In the genomic region with DNA sequence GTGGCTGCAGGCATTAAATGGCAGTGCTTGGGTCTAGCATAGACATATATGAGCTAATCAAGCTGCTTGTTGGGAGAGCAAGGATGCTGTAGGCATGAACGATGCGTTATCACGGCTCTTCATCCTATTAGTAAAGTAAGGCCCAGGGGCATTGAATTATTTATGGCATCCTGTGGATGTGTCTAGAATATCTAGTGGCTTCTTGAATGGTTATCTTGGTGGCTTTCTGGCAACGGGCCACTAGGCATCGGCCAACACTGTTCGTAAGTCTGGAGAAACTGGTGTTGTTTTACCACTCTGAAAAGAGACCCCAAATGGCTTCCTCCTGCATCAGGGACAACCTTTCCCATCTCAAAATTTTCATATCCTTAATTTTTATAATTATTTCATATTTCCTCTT, we compare ENCODE assay signal across 29 mouse cellular contexts. TPM values are rescaled to one million over a fixed set of nuclear protein-coding genes. Genes with fewer than 3 reads are reported as not detected.
DNase-seq lines count a peak whose midpoint lies in the region; ATAC-seq lines count a peak whose summit lies in the region.
"Had no signal": no experiment of that assay in that cellular context is flagged by ENCODE, and none has a peak within 500 bp of the region (broad histone marks: within the 10 kb centered on the region; RNA-seq: fewer than 3 reads in every experiment).

No protein-coding gene starts in this region.

- no peak for ATAC-seq in hindbrain, embryonic 14.5 days (ENCODE audit: low FRiP score)
- no peak for ATAC-seq in hindbrain, embryonic 11.5 days (ENCODE audit: low FRiP score)
- ATAC-seq in midbrain, embryonic 11.5 days (ENCODE audit: low FRiP score), result no peak
- ATAC-seq in midbrain, embryonic 15.5 days (replicated peaks), result 0 out of 2 replicates have a peak, but pooled peaks have one; percentile 38
- ATAC-seq in neural tube, embryonic 14.5 days (ENCODE audit: low read depth), result peak; percentile 42; the same call in 1 of the 2 replicates
- ATAC-seq: activated CD4-positive, CD25-positive, alpha-beta regulatory T cell, adult 4 months; inflammation-experienced regulatory T-cells, adult 6 months had no signal

- H3K27me3 ChIP-seq in hindbrain, embryonic 14.5 days (ENCODE audit: control insufficient read depth, insufficient read depth, low read length), result no peaks in the 10 kb centered on the region
- no peaks in the 10 kb centered on the region for H3K27me3 ChIP-seq in hindbrain, embryonic 11.5 days (ENCODE audit: control insufficient read depth, insufficient read depth, low read length)
- no peaks in the 10 kb centered on the region for H3K27me3 ChIP-seq in midbrain, embryonic 11.5 days (ENCODE audit: control insufficient read depth, insufficient read depth, low read length)
- H3K27me3 ChIP-seq in midbrain, embryonic 10.5 days (ENCODE audit: low read depth, poor library complexity, severe bottlenecking), result no peaks in the 10 kb centered on the region
- H3K27me3 ChIP-seq in midbrain, embryonic 15.5 days (replicated peaks), result no peaks in the 10 kb centered on the region
- no peaks in the 10 kb centered on the region for H3K27me3 ChIP-seq in neural tube, embryonic 14.5 days (ENCODE audit: control insufficient read depth, insufficient read depth, low read length)
- H3K27me3 ChIP-seq: embryonic facial prominence, embryonic 12.5 days; limb, embryonic 13.5 days; lung, embryonic 15.5 days; midbrain, embryonic 12.5 days had no signal

- no peak overlapping the region for H3K4me3 ChIP-seq in hindbrain, embryonic 14.5 days (replicated peaks; ENCODE audit: low read length)
- no peak overlapping the region for H3K4me3 ChIP-seq in hindbrain, embryonic 11.5 days (ENCODE audit: low read depth, low read length)
- H3K4me3 ChIP-seq in midbrain, embryonic 11.5 days (ENCODE audit: low read depth, low read length), result no peak overlapping the region
- H3K4me3 ChIP-seq in midbrain, embryonic 10.5 days, result no peak overlapping the region
- no peak overlapping the region for H3K4me3 ChIP-seq in midbrain, embryonic 15.5 days
- H3K4me3 ChIP-seq in neural tube, embryonic 14.5 days (ENCODE audit: low read depth, low read length), result no peak overlapping the region
- H3K4me3 ChIP-seq: embryonic facial prominence, embryonic 12.5 days; limb, embryonic 13.5 days; lung, embryonic 15.5 days; midbrain, embryonic 12.5 days; myocyte had no signal

- no peak overlapping the region for H3K4me2 ChIP-seq in hindbrain, embryonic 14.5 days (replicated peaks)
- H3K4me2 ChIP-seq in hindbrain, embryonic 11.5 days (replicated peaks; ENCODE audit: low read depth, low read length), result no peak overlapping the region
- no peak overlapping the region for H3K4me2 ChIP-seq in midbrain, embryonic 11.5 days
- no peak overlapping the region for H3K4me2 ChIP-seq in midbrain, embryonic 15.5 days
- no peak overlapping the region for H3K4me2 ChIP-seq in neural tube, embryonic 14.5 days (ENCODE audit: low read depth, low read length)
- H3K4me2 ChIP-seq: embryonic facial prominence, embryonic 12.5 days; heart, embryonic 11.5 days; limb, embryonic 13.5 days; liver, embryonic 11.5 days; lung, embryonic 15.5 days; midbrain, embryonic 12.5 days had no signal

- WGBS in hindbrain, embryonic 14.5 days, result 45% methylated on average over 6 of the region's 6 CpGs
- 85% methylated on average over 6 of the region's 6 CpGs for WGBS in hindbrain, embryonic 11.5 days
- 85% methylated on average over 6 of the region's 6 CpGs for WGBS in midbrain, embryonic 11.5 days
- WGBS in midbrain, embryonic 10.5 days, result 91% methylated on average over 6 of the region's 6 CpGs
- WGBS in midbrain, embryonic 15.5 days, result 45% methylated on average over 6 of the region's 6 CpGs
- WGBS in neural tube, embryonic 14.5 days, result 33% methylated on average over 6 of the region's 6 CpGs

- DNase-seq in hindbrain, embryonic 14.5 days (ENCODE audit: low spot score), result peak; percentile 45
- no peak for DNase-seq in hindbrain, embryonic 11.5 days (ENCODE audit: low spot score)
- DNase-seq in midbrain, embryonic 11.5 days (ENCODE audit: low spot score, missing footprints), result peak; percentile 6
- DNase-seq in midbrain, embryonic 10.5 days (ENCODE audit: low spot score), result no peak
- no peak for DNase-seq in thymus, postnatal 10 days (ENCODE audit: low spot score in 2 of 2)
- no peak for DNase-seq in Muller cell, postnatal 12 days (ENCODE audit: inconsistent ontology term)
- DNase-seq: B cell, adult 2 months; embryo, embryonic 11 days; gastrocnemius, postnatal 25 days; heart, postnatal 36 days; kidney, postnatal 14 days; spleen, adult 18-20 months; thymus, adult 18-20 months had no signal

- no peaks in the 10 kb centered on the region for H3K36me3 ChIP-seq in hindbrain, embryonic 14.5 days (replicated peaks; ENCODE audit: control insufficient read depth, insufficient read depth)
- H3K36me3 ChIP-seq in hindbrain, embryonic 11.5 days (ENCODE audit: control insufficient read depth, insufficient read depth, low read length), result no peaks in the 10 kb centered on the region
- H3K36me3 ChIP-seq in midbrain, embryonic 11.5 days (ENCODE audit: control insufficient read depth, insufficient read depth, low read length), result no peaks in the 10 kb centered on the region
- no peaks in the 10 kb centered on the region for H3K36me3 ChIP-seq in midbrain, embryonic 10.5 days
- no peaks in the 10 kb centered on the region for H3K36me3 ChIP-seq in midbrain, embryonic 15.5 days (replicated peaks)
- H3K36me3 ChIP-seq in neural tube, embryonic 14.5 days (ENCODE audit: control insufficient read depth, insufficient read depth, low read length), result no peaks in the 10 kb centered on the region
- H3K36me3 ChIP-seq: embryonic facial prominence, embryonic 12.5 days; limb, embryonic 13.5 days; lung, embryonic 15.5 days; midbrain, embryonic 12.5 days had no signal

- no peak overlapping the region for H3K9ac ChIP-seq in hindbrain, embryonic 14.5 days
- no peak overlapping the region for H3K9ac ChIP-seq in hindbrain, embryonic 11.5 days (ENCODE audit: low read depth, low read length)
- H3K9ac ChIP-seq in midbrain, embryonic 11.5 days (ENCODE audit: low read length), result no peak overlapping the region
- no peak overlapping the region for H3K9ac ChIP-seq in midbrain, embryonic 15.5 days
- H3K9ac ChIP-seq in neural tube, embryonic 14.5 days (replicated peaks; ENCODE audit: low read depth, low read length), result no peak overlapping the region
- H3K9ac ChIP-seq: embryonic facial prominence, embryonic 12.5 days; limb, embryonic 13.5 days; lung, embryonic 15.5 days; midbrain, embryonic 12.5 days had no signal

- H3K27ac ChIP-seq in hindbrain, embryonic 14.5 days, result 0 out of 2 replicates have a peak overlapping the region, but pooled peaks have one; percentile 3
- no peak overlapping the region for H3K27ac ChIP-seq in hindbrain, embryonic 11.5 days (ENCODE audit: low read depth, low read length)
- no peak overlapping the region for H3K27ac ChIP-seq in midbrain, embryonic 11.5 days (ENCODE audit: low read depth, low read length)
- H3K27ac ChIP-seq in midbrain, embryonic 10.5 days (replicated peaks), result no peak overlapping the region
- no peak overlapping the region for H3K27ac ChIP-seq in midbrain, embryonic 15.5 days
- H3K27ac ChIP-seq in neural tube, embryonic 14.5 days (ENCODE audit: low read depth, low read length), result no peak overlapping the region
- H3K27ac ChIP-seq: embryonic facial prominence, embryonic 12.5 days; limb, embryonic 13.5 days; lung, embryonic 15.5 days; midbrain, embryonic 12.5 days had no signal

- H3K9me3 ChIP-seq in hindbrain, embryonic 14.5 days (ENCODE audit: control insufficient read depth, low read length), result no peaks in the 10 kb centered on the region
- H3K9me3 ChIP-seq in hindbrain, embryonic 11.5 days (ENCODE audit: control insufficient read depth, low read length), result no peaks in the 10 kb centered on the region
- H3K9me3 ChIP-seq in midbrain, embryonic 11.5 days (ENCODE audit: control insufficient read depth, low read length), result no peaks in the 10 kb centered on the region
- no peaks in the 10 kb centered on the region for H3K9me3 ChIP-seq in midbrain, embryonic 10.5 days (replicated peaks)
- no peaks in the 10 kb centered on the region for H3K9me3 ChIP-seq in midbrain, embryonic 15.5 days
- H3K9me3 ChIP-seq in neural tube, embryonic 14.5 days (ENCODE audit: control insufficient read depth, low read length), result no peaks in the 10 kb centered on the region
- H3K9me3 ChIP-seq: embryonic facial prominence, embryonic 12.5 days; limb, embryonic 13.5 days; lung, embryonic 15.5 days; midbrain, embryonic 12.5 days had no signal

- no peaks in the 10 kb centered on the region for H3K4me1 ChIP-seq in hindbrain, embryonic 14.5 days (replicated peaks; ENCODE audit: control insufficient read depth, insufficient read depth, low read length)
- H3K4me1 ChIP-seq in hindbrain, embryonic 11.5 days (replicated peaks; ENCODE audit: control insufficient read depth, insufficient read depth, low read length), result no peaks in the 10 kb centered on the region
- H3K4me1 ChIP-seq in midbrain, embryonic 11.5 days (ENCODE audit: control insufficient read depth, insufficient read depth, low read length), result peaks cover 3% of the 10 kb centered on the region; the same call in 1 of the 2 replicates
- H3K4me1 ChIP-seq in midbrain, embryonic 10.5 days, result peaks cover 7% of the 10 kb centered on the region; the same call in 1 of the 2 replicates
- H3K4me1 ChIP-seq in midbrain, embryonic 15.5 days, result peaks cover 23% of the 10 kb centered on the region
- no peaks in the 10 kb centered on the region for H3K4me1 ChIP-seq in neural tube, embryonic 14.5 days (ENCODE audit: control insufficient read depth, insufficient read depth, low read length)
- H3K4me1 ChIP-seq: embryonic facial prominence, embryonic 12.5 days; limb, embryonic 13.5 days; lung, embryonic 15.5 days had no signal

RNA-seq across cellular contexts. Expression of a gene that starts 33.6 kb away (rescaled TPM):
- polyA plus RNA-seq in hindbrain, embryonic 14.5 days (2014; fragmentation: Nextera tagmentation; extraction: Ambion mirVana), result 0.70 and 0.98 TPM in 2 replicates
- 0.14 TPM in 1 of 2 replicates, not detected in the other for polyA plus RNA-seq in hindbrain, embryonic 11.5 days (2014; fragmentation: Nextera tagmentation; extraction: Ambion mirVana)
- polyA plus RNA-seq in midbrain, embryonic 11.5 days (2014; fragmentation: Nextera tagmentation; extraction: Ambion mirVana), result 0.10 TPM in 1 of 2 replicates, not detected in the other
- polyA plus RNA-seq in midbrain, embryonic 10.5 days (2016; fragmentation: Nextera tagmentation; extraction: Ambion mirVana), result not detected in 2 replicates
- 2.7 and 2.9 TPM in 2 replicates for polyA plus RNA-seq in midbrain, embryonic 15.5 days (2015; fragmentation: Nextera tagmentation; extraction: Ambion mirVana)
- 0.33 and 0.92 TPM in 2 replicates for polyA plus RNA-seq in neural tube, embryonic 14.5 days (2014; fragmentation: Nextera tagmentation; extraction: Ambion mirVana)
- polyA plus RNA-seq: activated CD4-positive, CD25-positive, alpha-beta regulatory T cell, adult 4 months; adrenal gland, adult 2 months; embryonic facial prominence, embryonic 12.5 days; heart, embryonic 11.5 days; heart, embryonic 16.5 days; inflammation-experienced regulatory T-cells, adult 6 months; kidney, embryonic 14.5 days; limb, embryonic 13.5 days; liver, embryonic 11.5 days; liver, embryonic 16.5 days; lung, embryonic 15.5 days; myocyte; stomach, embryonic 16.5 days had no signal

Comparison
In these comparisons a context has a peak if more than half of its experiments do, and no peak if none do; other contexts are left out.
1. ATAC-seq: peak in midbrain, embryonic 15.5 days (single experiment) and neural tube, embryonic 14.5 days (single experiment); none in hindbrain, embryonic 14.5 days (single experiment), hindbrain, embryonic 11.5 days (single experiment) and midbrain, embryonic 11.5 days (single experiment).
2. DNase-seq: peak in hindbrain, embryonic 14.5 days (single experiment) and midbrain, embryonic 11.5 days (single experiment); none in hindbrain, embryonic 11.5 days (single experiment), midbrain, embryonic 10.5 days (single experiment), thymus, postnatal 10 days (0 of 2) and Muller cell, postnatal 12 days (single experiment).